In the genomic region with DNA sequence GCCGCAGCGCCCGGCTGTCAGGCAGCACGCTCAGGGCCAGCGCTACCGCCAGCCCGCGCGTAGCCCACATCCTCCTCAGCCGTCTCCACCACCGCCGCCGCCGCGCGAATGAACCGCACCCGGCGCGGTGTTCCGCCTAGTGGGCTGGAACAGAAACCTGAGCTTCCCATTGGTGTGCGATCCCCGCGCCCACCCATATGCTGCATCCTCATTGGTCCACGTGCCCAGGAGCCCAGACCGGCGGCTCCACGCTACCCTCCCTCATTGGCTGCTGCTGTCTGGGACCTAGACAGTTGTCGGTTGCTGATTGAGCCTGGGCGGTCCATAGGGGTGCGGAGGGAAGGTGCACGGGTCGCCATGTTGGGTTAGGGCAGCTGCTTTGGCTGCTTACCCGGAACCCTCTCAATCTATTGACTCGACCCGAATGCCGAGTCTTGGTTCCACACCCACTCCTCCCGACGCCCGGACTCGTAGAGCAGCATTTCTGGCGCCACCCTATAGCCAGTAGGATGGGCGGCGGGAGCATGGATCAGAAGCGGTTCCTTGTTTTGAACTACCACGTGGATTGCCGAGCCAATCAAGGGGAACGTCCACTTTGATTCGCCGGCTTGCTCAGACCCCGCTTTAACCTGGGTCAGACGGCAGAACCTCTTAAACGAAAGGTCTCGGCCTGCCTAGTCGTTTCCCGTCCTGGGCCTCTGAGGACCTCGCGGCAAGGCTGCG, we compare ENCODE assay signal across 7 mouse cellular contexts. TPM values are rescaled to one million over a fixed set of nuclear protein-coding genes. Genes with fewer than 3 reads are reported as not detected.
DNase-seq lines count a peak whose midpoint lies in the region; ATAC-seq lines count a peak whose summit lies in the region.

A gene (minus strand): TSS at position 151 of the 723 bp plus-strand sequence.

- ATAC-seq in embryonic facial prominence, embryonic 12.5 days (ENCODE audit: insufficient number of reproducible peaks, insufficient read depth, low FRiP score, low TSS enrichment) = peak; percentile 100
- peak; percentile 98 for ATAC-seq in limb, embryonic 11.5 days (ENCODE audit: insufficient number of reproducible peaks, low FRiP score, low TSS enrichment, low read depth)
- ATAC-seq in midbrain, embryonic 14.5 days (ENCODE audit: low FRiP score, low TSS enrichment) = peak; percentile 99

- under 1% methylated on average over 59 of the region's 59 CpGs for WGBS in embryonic facial prominence, embryonic 12.5 days
- WGBS in limb, embryonic 11.5 days = under 1% methylated on average over 59 of the region's 59 CpGs
- WGBS in midbrain, embryonic 14.5 days = under 1% methylated on average over 59 of the region's 59 CpGs

- H3K4me2 ChIP-seq in embryonic facial prominence, embryonic 12.5 days (replicated peaks) = peak within 1 kb of the TSS; percentile 72
- peak within 1 kb of the TSS; percentile 70 for H3K4me2 ChIP-seq in limb, embryonic 11.5 days (ENCODE audit: low read depth, severe bottlenecking)
- H3K4me2 ChIP-seq in midbrain, embryonic 14.5 days (ENCODE audit: low read length) = peak within 1 kb of the TSS; percentile 69

- peak; percentile 96 for DNase-seq in adrenal gland, postnatal 25 days
- peak; percentile 100 for DNase-seq in heart, adult 11 months
- DNase-seq in kidney, adult 18-20 months = peak; percentile 96
- peak; percentile 97 for DNase-seq in limb, embryonic 11.5 days (ENCODE audit: low spot score)
- DNase-seq in midbrain, embryonic 14.5 days = peak; percentile 98
- DNase-seq in spleen, adult 18-20 months = peak; percentile 90 to 96

- no peaks in the 10 kb centered on the region for H3K27me3 ChIP-seq in embryonic facial prominence, embryonic 12.5 days
- H3K27me3 ChIP-seq in limb, embryonic 11.5 days (ENCODE audit: control insufficient read depth, insufficient read depth, low read length) = no peaks in the 10 kb centered on the region
- H3K27me3 ChIP-seq in midbrain, embryonic 14.5 days (ENCODE audit: control insufficient read depth, insufficient read depth, low read length) = no peaks in the 10 kb centered on the region

- H3K9ac ChIP-seq in embryonic facial prominence, embryonic 12.5 days = peak within 1 kb of the TSS; percentile 94
- H3K9ac ChIP-seq in limb, embryonic 11.5 days (ENCODE audit: low read length) = peak within 1 kb of the TSS; percentile 95
- H3K9ac ChIP-seq in midbrain, embryonic 14.5 days (replicated peaks; ENCODE audit: low read length) = peak within 1 kb of the TSS; percentile 87

- H3K27ac ChIP-seq in embryonic facial prominence, embryonic 12.5 days = peak within 1 kb of the TSS; percentile 91
- H3K27ac ChIP-seq in limb, embryonic 11.5 days (replicated peaks; ENCODE audit: low read depth, low read length) = peak within 1 kb of the TSS; percentile 89
- H3K27ac ChIP-seq in midbrain, embryonic 14.5 days (replicated peaks; ENCODE audit: low read depth, low read length) = peak within 1 kb of the TSS; percentile 92

- H3K36me3 ChIP-seq in embryonic facial prominence, embryonic 12.5 days = peaks cover 29% of the 10 kb centered on the region
- H3K36me3 ChIP-seq in limb, embryonic 11.5 days (ENCODE audit: control insufficient read depth, insufficient read depth, low read length) = peaks cover 11% of the 10 kb centered on the region; the same call in 1 of the 2 replicates
- H3K36me3 ChIP-seq in midbrain, embryonic 14.5 days (ENCODE audit: control insufficient read depth, insufficient read depth, low read length) = peaks cover 49% of the 10 kb centered on the region

- peak within 1 kb of the TSS; percentile 95 for H3K4me3 ChIP-seq in embryonic facial prominence, embryonic 12.5 days
- peak within 1 kb of the TSS; percentile 93 for H3K4me3 ChIP-seq in limb, embryonic 11.5 days (ENCODE audit: low read depth, low read length)
- H3K4me3 ChIP-seq in midbrain, embryonic 14.5 days (replicated peaks; ENCODE audit: low read depth, low read length) = peak within 1 kb of the TSS; percentile 87

- no peaks in the 10 kb centered on the region for H3K9me3 ChIP-seq in embryonic facial prominence, embryonic 12.5 days
- no peaks in the 10 kb centered on the region for H3K9me3 ChIP-seq in limb, embryonic 11.5 days (ENCODE audit: control insufficient read depth, low read length)
- no peaks in the 10 kb centered on the region for H3K9me3 ChIP-seq in midbrain, embryonic 14.5 days (ENCODE audit: control insufficient read depth, low read length)

- H3K4me1 ChIP-seq in embryonic facial prominence, embryonic 12.5 days = peaks cover 20% of the 10 kb centered on the region
- H3K4me1 ChIP-seq in limb, embryonic 11.5 days (ENCODE audit: control insufficient read depth, insufficient read depth, low read length) = peaks cover 11% of the 10 kb centered on the region
- H3K4me1 ChIP-seq in midbrain, embryonic 14.5 days (ENCODE audit: control insufficient read depth, insufficient read depth, low read length) = peaks cover 22% of the 10 kb centered on the region

RNA-seq across cellular contexts. Expression of the gene that starts here (rescaled TPM):
- total RNA-seq in adrenal gland, postnatal 25 days (2021) = 240 and 250 TPM in 2 replicates
- polyA plus RNA-seq in embryonic facial prominence, embryonic 12.5 days (2016; fragmentation: Nextera tagmentation; extraction: Ambion mirVana) = 239 and 261 TPM in 2 replicates
- 316 and 331 TPM in 2 replicates for polyA plus RNA-seq in limb, embryonic 11.5 days (2014; fragmentation: Nextera tagmentation; extraction: Ambion mirVana)
- 162 TPM in 2 replicates for polyA plus RNA-seq in midbrain, embryonic 14.5 days (2014; fragmentation: Nextera tagmentation; extraction: Ambion mirVana)

Comparison
In these comparisons a context has a peak if more than half of its experiments do, and no peak if none do; other contexts are left out.
1. Peak in every context shown above with its lines: DNase-seq, ATAC-seq, H3K4me3 ChIP-seq and H3K27ac ChIP-seq.